Mouse (Mus musculus): ENCODE measurements around the gene Cd163l1. TPM values are rescaled to one million over a fixed set of nuclear protein-coding genes. Genes with fewer than 3 reads are reported as not detected.

Cd163l1 gene
- total and polyA plus RNA-seq, 3 experiments, result not detected

DNA sequence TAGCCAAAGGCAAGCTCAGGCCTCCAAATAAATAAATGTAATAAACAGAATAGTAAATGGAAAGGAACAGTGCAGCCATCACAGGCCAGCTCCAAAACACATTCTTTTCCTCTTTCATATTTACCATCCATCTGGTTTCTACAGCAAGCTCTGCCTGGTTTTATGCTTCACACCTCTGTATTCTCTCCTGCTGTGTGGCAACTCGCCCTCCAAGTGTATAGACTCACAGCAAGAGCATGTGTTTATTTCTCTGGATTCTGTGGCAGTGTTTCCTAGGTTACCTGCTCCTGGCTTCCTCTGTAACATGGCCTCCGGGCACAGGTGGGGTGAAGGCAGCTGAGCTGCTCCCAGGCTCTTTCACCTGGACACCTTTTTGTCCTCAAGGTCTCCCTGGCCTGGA lies 25.6 kb upstream of the Cd163l1 start:
- no peak overlapping the region for H3K4me3 ChIP-seq (ENCODE audit: control insufficient read depth in 1 of 2, insufficient read depth in 1 of 2, low read depth in 2 of 2, low read length in 2 of 2)
- no peaks in the 10 kb centered on the region for H3K36me3 ChIP-seq (ENCODE audit: control insufficient read depth in 1 of 2, insufficient read depth in 2 of 2, low read length in 2 of 2)
- TF ChIP-seq ZMIZ1 (IDR thresholded peaks at IDR 0.05; ENCODE audit: low read depth, low read length) (no peak), TBP (IDR thresholded peaks at IDR 0.05; ENCODE audit: low read depth, low read length) (no peak), E2F4 (IDR thresholded peaks at IDR 0.05; ENCODE audit: borderline replicate concordance, low read depth, low read length) (no peak), MEF2A (IDR thresholded peaks at IDR 0.05; ENCODE audit: extremely low read depth, insufficient replicate concordance, low read depth, low read length, poor library complexity, severe bottlenecking) (no peak), NELFE (IDR thresholded peaks at IDR 0.05; ENCODE audit: low read depth, low read length) (no peak), EP300 (IDR thresholded peaks at IDR 0.05; ENCODE audit: low read depth in 1 of 2, low read length in 2 of 2) (no peak), POLR2AphosphoS5 (IDR thresholded peaks at IDR 0.05; ENCODE audit: borderline replicate concordance, low read depth, low read length) (no peak), TAL1 (IDR thresholded peaks at IDR 0.05; ENCODE audit: low read length) (no peak), POLR2AphosphoS2 (IDR thresholded peaks at IDR 0.05; ENCODE audit: low read length) (no peak), USF1 (IDR thresholded peaks at IDR 0.05; ENCODE audit: low read depth, low read length) (no peak), MYB (IDR thresholded peaks at IDR 0.05; ENCODE audit: low read depth, low read length) (no peak), CTCF (IDR thresholded peaks at IDR 0.05 in 2 of 3, conservative IDR thresholded peaks at IDR 0.05 in 1 of 3; ENCODE audit: control insufficient read depth in 1 of 3, insufficient read depth in 1 of 3, low read depth in 2 of 3, low read length in 3 of 3, poor library complexity in 1 of 3, severe bottlenecking in 1 of 3) (no peak), JUND (IDR thresholded peaks at IDR 0.05; ENCODE audit: low read depth, low read length) (no peak), RAD21 (IDR thresholded peaks at IDR 0.05; ENCODE audit: low read depth, low read length) (no peak), BHLHE40 (IDR thresholded peaks at IDR 0.05; ENCODE audit: borderline replicate concordance, low read depth, low read length) (no peak)
- no peaks in the 10 kb centered on the region for H3K27me3 ChIP-seq (ENCODE audit: control insufficient read depth in 1 of 2, insufficient read depth in 2 of 2, low read length in 2 of 2)
- peaks cover 0 to 6% of the 10 kb centered on the region in 2 experiments; a peak in 2 of 4 replicates for H3K4me1 ChIP-seq (ENCODE audit: control insufficient read depth in 1 of 2, insufficient read depth in 2 of 2, low read length in 2 of 2)
- H3K27ac ChIP-seq (ENCODE audit: control insufficient read depth, low read depth, low read length), result no peak overlapping the region
- no peaks in the 10 kb centered on the region for H3K9me3 ChIP-seq (replicated peaks; ENCODE audit: insufficient read depth, low read length)
- no peak overlapping the region for H3K9ac ChIP-seq (ENCODE audit: control insufficient read depth, low read depth, low read length, poor library complexity, severe bottlenecking)
- no peaks in the 10 kb centered on the region for H3K79me2 ChIP-seq (ENCODE audit: control insufficient read depth, insufficient read depth, low read length, poor library complexity)
- no peak for DNase-seq (ENCODE audit: low read depth, low spot score)

GRCm38 (mm10) chr7:140192851-140193250 lies 25.2 kb upstream of the Cd163l1 start:
- H3K79me2 ChIP-seq (ENCODE audit: control insufficient read depth, insufficient read depth, low read length, poor library complexity), result no peaks in the 10 kb centered on the region
- DNase-seq (ENCODE audit: low read depth, low spot score), result no peak
- H3K27me3 ChIP-seq (ENCODE audit: control insufficient read depth in 1 of 2, insufficient read depth in 2 of 2, low read length in 2 of 2), result no peaks in the 10 kb centered on the region
- H3K36me3 ChIP-seq (ENCODE audit: control insufficient read depth in 1 of 2, insufficient read depth in 2 of 2, low read length in 2 of 2), result no peaks in the 10 kb centered on the region
- H3K9ac ChIP-seq (ENCODE audit: control insufficient read depth, low read depth, low read length, poor library complexity, severe bottlenecking), result no peak overlapping the region
- no peak overlapping the region for H3K27ac ChIP-seq (ENCODE audit: control insufficient read depth, low read depth, low read length)
- H3K4me1 ChIP-seq (ENCODE audit: control insufficient read depth in 1 of 2, insufficient read depth in 2 of 2, low read length in 2 of 2), result peaks cover 0 to 6% of the 10 kb centered on the region in 2 experiments; a peak in 2 of 4 replicates
- no peak overlapping the region for H3K4me3 ChIP-seq (ENCODE audit: control insufficient read depth in 1 of 2, insufficient read depth in 1 of 2, low read depth in 2 of 2, low read length in 2 of 2)
- H3K9me3 ChIP-seq (replicated peaks; ENCODE audit: insufficient read depth, low read length), result no peaks in the 10 kb centered on the region
- TF ChIP-seq USF1 (IDR thresholded peaks at IDR 0.05; ENCODE audit: low read depth, low read length) (no peak), ELF1 (IDR thresholded peaks at IDR 0.05; ENCODE audit: low read depth, low read length) (no peak), POLR2AphosphoS5 (IDR thresholded peaks at IDR 0.05; ENCODE audit: borderline replicate concordance, low read depth, low read length) (no peak), MAZ (IDR thresholded peaks at IDR 0.05; ENCODE audit: low read depth, low read length) (no peak), RAD21 (IDR thresholded peaks at IDR 0.05; ENCODE audit: low read depth, low read length) (no peak), MYB (IDR thresholded peaks at IDR 0.05; ENCODE audit: low read depth, low read length) (no peak), CHD1 (IDR thresholded peaks at IDR 0.05; ENCODE audit: low read depth, low read length) (no peak), ZMIZ1 (IDR thresholded peaks at IDR 0.05; ENCODE audit: low read depth, low read length) (no peak), TCF12 (IDR thresholded peaks at IDR 0.05; ENCODE audit: low read depth, low read length) (no peak)

Data from MEL (cell line).